Mouse (Mus musculus) midbrain, embryonic 14.5 days (tissue): ENCODE results near the gene Astn2. TPM values are rescaled to one million over a fixed set of nuclear protein-coding genes. Genes with fewer than 3 reads are reported as not detected.

ENCODE experiments used
- ATAC-seq: fragments of 200-750 bp; cut with Nextera tagmentation; 2 replicates; pipeline ENCODE4 v1.8.0; 2017; ENCODE audit warnings: moderate number of reproducible peaks, moderate library complexity; ENCODE audit not compliant: low FRiP score, low TSS enrichment
- DNase-seq: peaks from one replicate; pipeline ENCODE4 v3.0.0-alpha.2; 2015
- H3K27ac ChIP-seq: fragments of 300-500 bp; sonication (generic); replicated peaks from 2 replicates; pipeline ENCODE4 v1.5.1; 2014; ENCODE audit warnings: mild to moderate bottlenecking, low read depth, low read length, moderate library complexity
- H3K27me3 ChIP-seq: fragments of 300-500 bp; sonication (generic); 2 replicates; pipeline ENCODE4 v1.6.1; 2014; ENCODE audit warnings: low read length, control low read depth, mixed read lengths; ENCODE audit not compliant: control insufficient read depth, insufficient read depth
- H3K36me3 ChIP-seq: fragments of 300-500 bp; sonication (generic); 2 replicates; pipeline ENCODE4 v1.6.1; 2014; ENCODE audit warnings: low read length, control low read depth; ENCODE audit not compliant: control insufficient read depth, insufficient read depth
- H3K4me1 ChIP-seq: fragments of 300-500 bp; sonication (generic); 2 replicates; pipeline ENCODE4 v1.6.1; 2014; ENCODE audit warnings: mild to moderate bottlenecking, antibody characterized with exemption, low read length, control low read depth; ENCODE audit not compliant: control insufficient read depth, insufficient read depth
- H3K4me2 ChIP-seq: fragments of 300-500 bp; sonication (generic); 2 replicates; pipeline ENCODE4 v1.6.1; 2014; ENCODE audit warnings: mild to moderate bottlenecking, low read length, moderate library complexity
- H3K4me3 ChIP-seq: fragments of 300-500 bp; sonication (generic); replicated peaks from 2 replicates; pipeline ENCODE4 v1.5.1; 2014; ENCODE audit warnings: low read depth, low read length
- H3K9ac ChIP-seq: fragments of 300-500 bp; sonication (generic); replicated peaks from 2 replicates; pipeline ENCODE4 v1.6.1; 2014; ENCODE audit warnings: mild to moderate bottlenecking, low read length, moderate library complexity
- H3K9me3 ChIP-seq: fragments of 300-500 bp; sonication (generic); 2 replicates; pipeline ENCODE4 v1.6.1; 2016; ENCODE audit warnings: low read length, control low read depth, mixed read lengths; ENCODE audit not compliant: control insufficient read depth
- WGBS: fragments of 180-500 bp; shearing (Covaris S2); extraction: QIAGEN DNeasy Blood & Tissue Kit; methylation state at CpG from one replicate; pipeline ENCODE4 v1.1.7; 2014; 5-methylcytosine and 5-hydroxymethylcytosine counted together
- polyA plus RNA-seq: library from polyadenylated mRNA; unstranded; fragments of >200 nt; fragmentation: Nextera tagmentation; extraction: Ambion mirVana; gene quantifications from 2 replicates; pipeline ENCODE4 v1.2.1, GENCODE M21; 2014

Gene Astn2
- polyA plus RNA-seq, 1 experiment from 2014 or later: 4.4 TPM

DNA sequence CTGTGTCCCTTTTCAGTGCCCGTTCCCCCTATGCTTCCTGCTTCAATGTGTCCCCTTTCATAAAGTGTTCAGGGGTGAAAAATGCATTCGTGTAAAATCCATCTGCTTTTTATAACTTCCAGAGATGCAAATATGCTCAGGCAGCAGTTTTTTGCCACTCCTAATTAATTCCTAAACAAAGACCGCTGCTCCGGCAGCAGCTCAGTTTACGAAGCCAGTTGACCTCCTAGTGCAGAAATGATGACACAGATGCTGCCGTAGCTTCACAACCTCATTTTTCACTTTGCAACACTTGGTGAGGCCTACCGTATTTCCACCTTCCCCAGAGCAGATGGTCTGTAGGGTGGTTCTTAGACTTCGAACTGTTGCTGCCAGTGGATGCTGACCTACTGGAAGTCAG lies 155.9 kb downstream of the Astn2 start:
- Histone ChIP-seq H3K9ac (no peak overlapping the region), H3K27me3 (no peaks in the 10 kb centered on the region), H3K27ac (no peak overlapping the region), H3K4me3 (no peak overlapping the region), H3K36me3 (no peaks in the 10 kb centered on the region), H3K4me2 (no peak overlapping the region), H3K4me1 (no peaks in the 10 kb centered on the region), H3K9me3 (no peaks in the 10 kb centered on the region)
- DNase-seq (no peak), ATAC-seq (no peak)
- WGBS: 70% methylated on average over 8 of the region's 8 CpGs

DNA sequence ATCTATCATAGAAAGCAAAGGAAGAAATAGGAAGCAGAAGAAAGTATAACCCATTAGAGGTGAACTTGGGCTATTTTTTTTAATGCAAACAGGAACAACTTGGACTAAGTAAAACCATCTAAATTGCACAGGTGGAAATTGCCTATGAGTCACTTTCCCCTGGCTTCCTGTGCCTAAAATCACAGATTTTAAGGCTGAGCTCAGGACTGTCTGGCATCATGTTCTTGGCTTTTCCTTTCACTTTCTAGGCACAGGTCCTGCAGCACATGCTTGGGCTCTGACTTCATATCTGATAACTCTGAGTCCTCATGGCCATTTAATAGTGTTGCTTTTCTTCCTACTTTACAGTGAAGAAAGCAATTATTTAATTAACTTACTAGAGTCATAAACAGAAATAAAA lies 161.7 kb downstream of the Astn2 start:
- Histone ChIP-seq H3K4me3 (no peak overlapping the region), H3K27me3 (no peaks in the 10 kb centered on the region), H3K4me1 (no peaks in the 10 kb centered on the region), H3K9me3 (no peaks in the 10 kb centered on the region), H3K4me2 (no peak overlapping the region), H3K36me3 (no peaks in the 10 kb centered on the region), H3K9ac (no peak overlapping the region), H3K27ac (no peak overlapping the region)
- DNase-seq (no peak), ATAC-seq (no peak)

DNA sequence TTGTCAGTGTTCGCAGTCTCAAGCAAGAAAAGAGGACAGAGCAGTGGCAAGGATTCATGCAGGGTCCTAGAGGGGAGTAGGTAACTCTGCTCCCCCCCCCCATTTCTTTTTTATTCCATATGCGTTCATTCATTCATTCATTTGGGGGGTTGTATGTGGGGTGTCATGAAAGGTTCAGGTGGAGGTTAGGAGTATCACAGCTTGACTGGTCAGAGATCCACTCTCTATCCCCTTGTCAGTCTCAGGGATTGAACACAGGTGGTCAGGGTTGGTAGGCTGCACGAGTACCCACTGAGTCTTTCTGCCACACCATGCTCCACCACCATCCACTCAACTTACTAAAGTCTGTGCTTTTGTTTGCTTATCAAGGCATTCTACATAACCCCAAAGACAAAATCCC lies 171.6 kb downstream of the Astn2 start:
- no peak overlapping the region for H3K4me3 ChIP-seq
- 91% methylated on average over 3 of the region's 3 CpGs for WGBS
- peak overlapping the region; percentile 32; the same call in 1 of the 2 replicates for H3K27ac ChIP-seq
- DNase-seq (no peak), ATAC-seq (0 out of 2 replicates have a peak, but pooled peaks have one; percentile 14)
- no peaks in the 10 kb centered on the region for H3K36me3 ChIP-seq
- H3K9ac ChIP-seq: no peak overlapping the region
- H3K4me2 ChIP-seq: no peak overlapping the region
- no peaks in the 10 kb centered on the region for H3K9me3 ChIP-seq
- no peaks in the 10 kb centered on the region for H3K27me3 ChIP-seq
- no peaks in the 10 kb centered on the region for H3K4me1 ChIP-seq

DNA sequence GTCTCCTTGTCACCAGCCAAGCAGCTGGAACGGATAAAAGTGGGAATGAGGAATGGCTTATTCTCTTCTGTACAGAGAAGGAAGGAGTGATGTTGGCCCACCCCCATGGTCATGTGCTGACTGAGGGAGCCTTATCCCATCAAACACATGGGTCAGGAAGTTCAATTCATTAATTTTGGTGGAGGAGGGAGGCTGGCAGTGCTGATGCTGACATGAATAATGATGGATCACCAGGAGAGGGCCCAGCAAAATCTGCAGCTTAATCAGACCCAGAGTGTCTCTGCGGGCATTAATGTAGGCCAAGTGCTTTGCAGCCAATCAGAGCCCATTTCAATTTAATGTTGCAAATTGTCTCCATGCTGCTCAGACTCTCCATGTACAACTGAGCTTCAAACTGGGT lies 172.1 kb downstream of the Astn2 start:
- DNase-seq: peak; percentile 38
- Histone ChIP-seq H3K4me1 (no peaks in the 10 kb centered on the region), H3K4me2 (no peak overlapping the region), H3K4me3 (no peak overlapping the region), H3K9me3 (no peaks in the 10 kb centered on the region), H3K27ac (peak overlapping the region; percentile 32; the same call in 1 of the 2 replicates), H3K27me3 (no peaks in the 10 kb centered on the region), H3K9ac (no peak overlapping the region), H3K36me3 (no peaks in the 10 kb centered on the region)
- ATAC-seq: peak; percentile 48; the same call in 1 of the 2 replicates
- 51% methylated on average over 2 of the region's 2 CpGs for WGBS

DNA sequence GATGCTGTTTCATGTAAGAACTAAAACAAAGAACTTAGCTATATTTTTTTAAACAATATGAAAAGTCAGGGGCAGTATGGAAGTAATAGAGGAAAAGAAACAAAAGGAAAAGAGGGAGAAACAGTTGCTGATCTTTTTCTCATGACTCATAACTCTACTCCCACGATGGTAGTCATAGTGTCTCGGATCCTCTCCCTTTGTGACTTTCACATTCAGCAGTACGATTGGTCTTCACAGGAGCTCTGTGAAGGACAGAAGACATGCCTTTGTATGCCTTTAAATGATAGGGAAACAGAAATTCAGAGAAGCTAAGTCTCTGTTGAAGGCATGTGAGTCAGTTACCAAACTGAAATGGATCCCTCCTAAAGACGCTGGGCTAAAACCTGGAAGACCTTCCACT lies 173.7 kb downstream of the Astn2 start:
- ATAC-seq (no peak), DNase-seq (no peak)
- no peaks in the 10 kb centered on the region for H3K9me3 ChIP-seq
- no peaks in the 10 kb centered on the region for H3K4me1 ChIP-seq
- no peak overlapping the region for H3K4me2 ChIP-seq
- no peaks in the 10 kb centered on the region for H3K27me3 ChIP-seq
- WGBS: 96% methylated on average over 4 of the region's 4 CpGs
- no peak overlapping the region for H3K9ac ChIP-seq
- no peak overlapping the region for H3K27ac ChIP-seq
- H3K4me3 ChIP-seq: no peak overlapping the region
- H3K36me3 ChIP-seq: no peaks in the 10 kb centered on the region

DNA sequence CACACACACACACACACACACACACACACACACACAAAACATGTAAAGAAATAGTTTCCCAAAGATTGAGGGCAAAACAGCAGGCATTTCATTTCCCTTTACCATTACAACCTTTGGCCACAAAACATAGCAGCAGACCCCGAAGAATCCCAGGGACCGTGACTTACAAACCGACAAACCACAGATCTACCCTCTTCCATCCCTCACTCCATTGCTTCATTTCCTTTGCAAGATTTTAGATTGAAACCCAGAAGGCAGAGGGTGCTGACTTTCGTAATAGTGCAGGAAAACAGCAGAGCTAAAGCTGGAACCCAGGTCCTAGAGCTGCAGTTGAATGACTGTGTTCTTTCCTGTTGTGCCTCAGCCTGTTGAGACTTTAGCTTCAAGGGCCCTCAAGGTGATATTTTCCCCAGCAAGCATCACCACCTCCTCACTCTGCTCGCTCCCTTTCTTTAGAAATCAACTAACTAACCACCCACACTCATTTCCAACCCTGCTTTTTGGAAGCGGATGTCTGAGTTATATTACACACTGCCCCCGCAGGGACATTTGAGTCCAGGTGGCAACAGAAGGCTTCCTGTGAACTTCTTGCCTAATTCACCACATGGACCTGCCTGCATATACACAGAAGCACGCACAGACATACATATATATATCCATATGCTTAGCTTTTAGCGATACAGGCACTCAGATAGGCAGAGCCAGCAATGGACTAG lies 181.7 kb downstream of the Astn2 start:
- H3K36me3 ChIP-seq: no peaks in the 10 kb centered on the region
- no peak overlapping the region for H3K9ac ChIP-seq
- no peaks in the 10 kb centered on the region for H3K9me3 ChIP-seq
- H3K27ac ChIP-seq: no peak overlapping the region
- no peak for DNase-seq
- 90% methylated on average over 9 of the region's 9 CpGs for WGBS
- no peak for ATAC-seq
- no peak overlapping the region for H3K4me3 ChIP-seq
- H3K4me1 ChIP-seq: no peaks in the 10 kb centered on the region
- no peak overlapping the region for H3K4me2 ChIP-seq
- H3K27me3 ChIP-seq: no peaks in the 10 kb centered on the region

DNA sequence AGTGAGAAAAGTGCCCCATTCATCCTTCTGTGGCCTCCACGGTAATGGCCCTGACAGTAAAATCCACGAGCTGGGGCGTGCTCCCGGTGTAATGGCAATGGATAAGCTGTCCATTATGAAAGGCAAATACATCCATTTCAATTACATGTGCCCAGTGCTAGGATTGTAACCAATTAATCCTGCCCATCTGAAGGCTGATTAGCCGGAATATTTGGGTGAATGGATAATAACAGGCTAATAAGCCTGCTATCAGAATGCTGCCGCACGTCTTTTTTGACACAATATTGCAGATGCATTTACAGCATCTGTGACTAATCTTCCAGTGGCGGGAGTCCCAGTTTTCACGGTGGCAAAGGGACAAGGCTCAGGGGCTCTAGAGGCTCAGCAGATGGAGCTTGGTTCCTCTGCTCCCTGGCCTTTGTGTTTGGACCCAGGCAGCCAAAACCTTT lies 189.2 kb downstream of the Astn2 start:
- Histone ChIP-seq H3K4me3 (no peak overlapping the region), H3K4me1 (peaks cover 10% of the 10 kb centered on the region), H3K36me3 (no peaks in the 10 kb centered on the region), H3K9ac (no peak overlapping the region; the same call in 1 of the 2 replicates), H3K9me3 (no peaks in the 10 kb centered on the region), H3K4me2 (no peak overlapping the region), H3K27me3 (no peaks in the 10 kb centered on the region), H3K27ac (peak overlapping the region; percentile 53)
- ATAC-seq (peak; percentile 68; the same call in 1 of the 2 replicates), DNase-seq (peak; percentile 71)
- WGBS: 19% methylated on average over 9 of the region's 9 CpGs

DNA sequence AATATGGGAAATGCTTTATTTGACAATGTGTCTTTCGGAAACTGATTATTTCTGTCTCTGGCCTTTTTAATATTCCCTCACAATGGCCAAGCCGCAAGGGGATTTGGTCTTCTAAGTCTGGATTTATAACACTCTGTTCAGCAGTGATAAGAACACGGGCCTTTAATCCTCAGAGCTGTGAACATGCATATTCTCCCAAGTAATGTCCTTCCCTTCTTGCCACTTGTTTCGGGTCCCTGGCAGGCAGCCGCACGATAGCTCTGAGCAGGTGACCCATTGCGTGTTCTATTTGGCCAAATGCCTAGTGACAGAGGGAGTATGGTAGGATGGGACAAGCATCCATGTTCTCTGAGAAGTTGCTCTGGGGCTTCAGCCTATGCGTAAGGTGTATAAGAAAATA lies 214.8 kb downstream of the Astn2 start:
- Histone ChIP-seq H3K4me1 (no peaks in the 10 kb centered on the region), H3K9ac (no peak overlapping the region), H3K27me3 (no peaks in the 10 kb centered on the region), H3K4me2 (no peak overlapping the region), H3K4me3 (no peak overlapping the region), H3K9me3 (0 out of 2 replicates have a peak, but pooled peaks cover 4% of the 10 kb centered on the region), H3K36me3 (0 out of 2 replicates have a peak, but pooled peaks cover 3% of the 10 kb centered on the region), H3K27ac (peak overlapping the region; percentile 32; the same call in 1 of the 2 replicates)
- 59% methylated on average over 8 of the region's 8 CpGs for WGBS
- DNase-seq (peak; percentile 76), ATAC-seq (peak; percentile 68; the same call in 1 of the 2 replicates)
